24 mouse cellular contexts compared by ENCODE assay signal in genomic region chr11:120751606-120752005, GRCm38 (mm10). TPM values are rescaled to one million over a fixed set of nuclear protein-coding genes. Genes with fewer than 3 reads are reported as not detected.
"Had no signal": no experiment of that assay in that cellular context is flagged by ENCODE, and none has a peak within 500 bp of the region (broad histone marks: within the 10 kb centered on the region; RNA-seq: fewer than 3 reads in every experiment).

No protein-coding gene starts in this region.

- H3K4me3 ChIP-seq: heart, embryonic 10.5 days; heart, embryonic 13.5 days; heart, embryonic 15.5 days; intestine, embryonic 15.5 days; layer of hippocampus, adult 2 months; left cerebral cortex, adult 2 months; limb, embryonic 12.5 days; limb, embryonic 15.5 days; liver, embryonic 12.5 days had no signal

- DNase-seq: gastrocnemius, postnatal 14 days; gastrocnemius, postnatal 36 days; heart, adult 18-20 months; heart, postnatal 14 days; heart, postnatal 36 days; kidney, adult 18-20 months; kidney, adult 8-10 months; kidney, postnatal 10 days; kidney, postnatal 4 days; left cerebral cortex, postnatal 4 days had no signal

- ATAC-seq: hindbrain, embryonic 16.5 days; inflammation-experienced regulatory T-cells, adult 6 months; intestine, embryonic 15.5 days; intestine, postnatal 0 days; liver, embryonic 12.5 days had no signal

- H3K4me1 ChIP-seq: heart, embryonic 10.5 days; heart, embryonic 13.5 days; heart, embryonic 15.5 days; limb, embryonic 12.5 days; limb, embryonic 15.5 days; liver, embryonic 12.5 days had no signal

- H3K4me2 ChIP-seq: heart, embryonic 13.5 days; heart, embryonic 15.5 days; hindbrain, embryonic 14.5 days; intestine, embryonic 15.5 days; limb, embryonic 12.5 days; limb, embryonic 15.5 days; liver, embryonic 12.5 days had no signal

- H3K9ac ChIP-seq: heart, embryonic 13.5 days; heart, embryonic 15.5 days; hindbrain, embryonic 14.5 days; intestine, embryonic 15.5 days; limb, embryonic 12.5 days; limb, embryonic 15.5 days; liver, embryonic 12.5 days; liver, embryonic 14.5 days had no signal

- H3K9me3 ChIP-seq: heart, embryonic 10.5 days; heart, embryonic 15.5 days; intestine, embryonic 15.5 days; limb, embryonic 15.5 days had no signal

- H3K27ac ChIP-seq: heart, embryonic 10.5 days; heart, embryonic 13.5 days; heart, embryonic 15.5 days; hindbrain, embryonic 14.5 days; intestine, embryonic 15.5 days; layer of hippocampus, adult 2 months; left cerebral cortex, adult 2 months; limb, embryonic 12.5 days; limb, embryonic 15.5 days; liver, embryonic 12.5 days; liver, embryonic 14.5 days had no signal

- H3K27me3 ChIP-seq: intestine, embryonic 15.5 days; limb, embryonic 12.5 days; limb, embryonic 15.5 days had no signal

- H3K36me3 ChIP-seq: heart, embryonic 10.5 days; heart, embryonic 13.5 days; heart, embryonic 15.5 days; intestine, embryonic 15.5 days; limb, embryonic 12.5 days; limb, embryonic 15.5 days; liver, embryonic 12.5 days had no signal

RNA-seq across cellular contexts. Expression of gene Cbr2, which starts 19.7 kb away (rescaled TPM):
- polyA plus RNA-seq: inflammation-experienced regulatory T-cells, adult 6 months had no signal

RNA-seq across cellular contexts. Expression of gene Rac3, which starts 30.3 kb away (rescaled TPM):
- polyA plus RNA-seq: inflammation-experienced regulatory T-cells, adult 6 months had no signal
